Mouse (Mus musculus): Measurements from ENCODE around the gene Emilin2. TPM values are rescaled to one million over a fixed set of nuclear protein-coding genes. Genes with fewer than 3 reads are reported as not detected.

Gene Emilin2
- polyA plus RNA-seq (2014; fragmentation: Nextera tagmentation; extraction: Ambion mirVana): 10.9 and 13.3 TPM in 2 replicates

DNA sequence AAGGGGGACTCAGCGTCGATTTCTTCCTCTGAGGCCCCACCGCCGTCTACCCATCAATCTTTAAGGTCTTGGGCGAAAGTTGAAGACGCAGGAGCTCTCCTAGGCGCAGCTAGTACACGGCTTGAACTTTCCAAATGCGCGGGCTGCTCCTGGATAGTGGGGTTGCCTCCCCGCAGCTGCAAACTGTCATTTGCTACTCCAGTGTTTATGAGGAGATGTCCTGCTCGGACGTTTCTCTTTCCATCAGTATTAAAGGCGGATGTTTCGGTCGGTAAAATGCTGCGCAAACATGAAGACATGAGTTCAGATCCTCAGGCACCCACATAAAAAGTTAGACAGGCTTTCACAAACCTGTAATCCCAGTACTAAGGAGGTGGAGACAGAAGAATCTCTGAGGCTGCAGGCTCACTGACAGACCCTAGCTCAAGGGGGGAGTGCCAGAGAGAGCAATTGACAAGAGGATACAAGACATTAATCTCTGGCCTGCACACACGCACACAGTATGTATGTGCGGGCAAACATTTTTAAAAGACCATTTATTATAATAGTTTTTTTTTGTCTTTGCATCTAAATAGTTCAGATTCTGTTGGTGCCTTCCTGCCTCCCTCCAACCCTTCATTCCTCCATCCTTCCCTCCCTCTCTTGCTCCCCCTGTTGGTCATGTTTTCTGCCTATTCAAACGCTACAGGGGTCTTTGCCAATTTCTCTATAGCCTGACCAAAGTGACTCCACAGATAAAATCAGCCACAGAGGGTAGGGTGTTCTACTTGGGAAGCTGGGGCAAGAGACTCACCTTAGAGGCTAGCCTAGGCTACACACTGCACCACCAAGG is at the start of gene Emilin2:
Emilin2 (minus strand) TSS at position 639 of the 832 bp plus-strand sequence.
- WGBS: 7% methylated on average over 20 of the region's 20 CpGs
- H3K36me3 ChIP-seq (ENCODE audit: control insufficient read depth, insufficient read depth, low read length): no peaks in the 10 kb centered on the region
- H3K27me3 ChIP-seq (ENCODE audit: control insufficient read depth, insufficient read depth, low read length): peaks cover 5% of the 10 kb centered on the region; the same call in 1 of the 2 replicates
- ATAC-seq (ENCODE audit: insufficient read depth, low FRiP score, low TSS enrichment): no peak
- peak; percentile 31 for DNase-seq (ENCODE audit: low spot score)
- H3K4me2 ChIP-seq (ENCODE audit: low read depth): peak within 1 kb of the TSS; percentile 91
- H3K9ac ChIP-seq (ENCODE audit: low read length): peak within 1 kb of the TSS; percentile 63
- H3K4me1 ChIP-seq (ENCODE audit: control insufficient read depth, insufficient read depth, low read length): peaks cover 2% of the 10 kb centered on the region
- no peaks in the 10 kb centered on the region for H3K9me3 ChIP-seq (ENCODE audit: control insufficient read depth, low read length)
- peak within 1 kb of the TSS; percentile 55 for H3K4me3 ChIP-seq (ENCODE audit: low read depth, low read length)
- H3K27ac ChIP-seq (ENCODE audit: low read depth, low read length): no peak within 1 kb of the TSS

DNA sequence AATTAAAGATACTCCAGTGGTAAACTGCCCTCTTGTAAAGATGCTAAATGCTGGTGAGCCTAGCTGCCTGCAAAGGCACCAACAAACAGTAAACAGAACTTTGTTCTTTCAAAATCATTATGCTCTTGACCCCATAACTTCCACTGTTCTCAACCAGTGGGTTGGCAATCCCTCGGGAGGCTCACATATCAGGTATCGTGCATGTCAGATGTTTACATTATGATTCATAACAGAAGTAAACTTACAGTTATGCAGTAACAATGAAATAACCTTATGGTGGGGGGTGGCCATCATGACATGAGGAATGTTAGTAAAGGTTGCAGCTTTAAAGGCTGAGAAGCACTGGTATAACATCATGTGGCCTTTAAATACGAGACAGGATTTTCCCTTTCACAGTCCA is 43.7 kb upstream of the Emilin2 start:
- H3K9me3 ChIP-seq (ENCODE audit: control insufficient read depth, low read length): no peaks in the 10 kb centered on the region
- H3K27me3 ChIP-seq (ENCODE audit: control insufficient read depth, insufficient read depth, low read length): no peaks in the 10 kb centered on the region
- ATAC-seq (ENCODE audit: insufficient read depth, low FRiP score, low TSS enrichment) (no peak), DNase-seq (ENCODE audit: low spot score) (no peak)
- WGBS: 91% methylated on average over 3 of the region's 3 CpGs
- no peak overlapping the region for H3K27ac ChIP-seq (ENCODE audit: low read depth, low read length)
- no peak overlapping the region for H3K4me3 ChIP-seq (ENCODE audit: low read depth, low read length)
- no peak overlapping the region for H3K9ac ChIP-seq (ENCODE audit: low read length)
- H3K4me2 ChIP-seq (ENCODE audit: low read depth): no peak overlapping the region
- H3K4me1 ChIP-seq (ENCODE audit: control insufficient read depth, insufficient read depth, low read length): no peaks in the 10 kb centered on the region
- peaks cover 2% of the 10 kb centered on the region for H3K36me3 ChIP-seq (ENCODE audit: control insufficient read depth, insufficient read depth, low read length)

DNA sequence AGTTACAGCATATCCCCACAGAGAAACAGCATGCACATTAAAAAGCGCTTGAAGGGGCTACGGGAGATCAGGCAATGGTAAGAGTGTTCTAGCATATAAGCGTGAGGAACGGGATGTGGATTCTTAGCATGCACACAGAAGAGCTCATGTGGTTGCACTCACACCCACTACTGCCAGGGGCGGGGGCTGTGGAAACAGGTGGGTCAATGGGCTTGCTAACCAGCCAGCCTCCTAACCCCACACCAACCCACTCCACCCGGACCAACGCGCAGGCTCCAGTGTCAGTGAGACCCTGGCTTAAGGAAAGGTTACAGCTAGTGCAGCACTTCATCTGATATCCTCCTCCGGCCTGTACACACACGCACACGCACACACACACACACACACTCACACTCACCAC is 42.4 kb upstream of the Emilin2 start:
- WGBS: 96% methylated on average over 11 of the region's 11 CpGs
- H3K4me2 ChIP-seq (ENCODE audit: low read depth): no peak overlapping the region
- H3K27me3 ChIP-seq (ENCODE audit: control insufficient read depth, insufficient read depth, low read length): no peaks in the 10 kb centered on the region
- ATAC-seq (ENCODE audit: insufficient read depth, low FRiP score, low TSS enrichment): no peak
- no peak overlapping the region for H3K4me3 ChIP-seq (ENCODE audit: low read depth, low read length)
- no peaks in the 10 kb centered on the region for H3K9me3 ChIP-seq (ENCODE audit: control insufficient read depth, low read length)
- DNase-seq (ENCODE audit: low spot score): no peak
- H3K4me1 ChIP-seq (ENCODE audit: control insufficient read depth, insufficient read depth, low read length): no peaks in the 10 kb centered on the region
- H3K36me3 ChIP-seq (ENCODE audit: control insufficient read depth, insufficient read depth, low read length): peaks cover 3% of the 10 kb centered on the region
- H3K27ac ChIP-seq (ENCODE audit: low read depth, low read length): no peak overlapping the region
- no peak overlapping the region for H3K9ac ChIP-seq (ENCODE audit: low read length)

DNA sequence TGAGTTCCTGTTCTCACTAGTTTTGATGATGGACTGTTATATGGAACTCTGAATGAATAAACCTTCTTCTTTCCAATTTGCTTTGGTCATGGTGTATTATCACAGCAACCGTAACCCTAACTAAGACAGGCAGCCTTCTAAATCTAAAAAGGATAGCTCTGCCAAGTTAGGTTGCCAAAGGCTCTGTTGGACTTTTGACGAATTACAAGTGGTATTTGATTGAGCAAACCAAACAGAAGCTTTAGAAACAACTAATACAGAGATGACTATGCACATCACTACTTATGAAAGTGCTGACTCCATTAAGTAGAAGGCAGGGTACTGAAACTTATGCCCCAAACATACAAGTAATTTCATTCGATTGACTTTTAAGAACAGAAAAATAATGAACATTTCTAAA is 36.4 kb upstream of the Emilin2 start:
- Histone ChIP-seq H3K9me3 (ENCODE audit: control insufficient read depth, low read length) (no peaks in the 10 kb centered on the region), H3K27ac (ENCODE audit: low read depth, low read length) (no peak overlapping the region), H3K27me3 (ENCODE audit: control insufficient read depth, insufficient read depth, low read length) (no peaks in the 10 kb centered on the region), H3K9ac (ENCODE audit: low read length) (no peak overlapping the region), H3K36me3 (ENCODE audit: control insufficient read depth, insufficient read depth, low read length) (peaks cover 9% of the 10 kb centered on the region), H3K4me3 (ENCODE audit: low read depth, low read length) (no peak overlapping the region), H3K4me1 (ENCODE audit: control insufficient read depth, insufficient read depth, low read length) (no peaks in the 10 kb centered on the region), H3K4me2 (ENCODE audit: low read depth) (no peak overlapping the region)
- no peak for ATAC-seq (ENCODE audit: insufficient read depth, low FRiP score, low TSS enrichment)
- DNase-seq (ENCODE audit: low spot score): no peak
- 83% methylated on average over 3 of the region's 3 CpGs for WGBS

DNA sequence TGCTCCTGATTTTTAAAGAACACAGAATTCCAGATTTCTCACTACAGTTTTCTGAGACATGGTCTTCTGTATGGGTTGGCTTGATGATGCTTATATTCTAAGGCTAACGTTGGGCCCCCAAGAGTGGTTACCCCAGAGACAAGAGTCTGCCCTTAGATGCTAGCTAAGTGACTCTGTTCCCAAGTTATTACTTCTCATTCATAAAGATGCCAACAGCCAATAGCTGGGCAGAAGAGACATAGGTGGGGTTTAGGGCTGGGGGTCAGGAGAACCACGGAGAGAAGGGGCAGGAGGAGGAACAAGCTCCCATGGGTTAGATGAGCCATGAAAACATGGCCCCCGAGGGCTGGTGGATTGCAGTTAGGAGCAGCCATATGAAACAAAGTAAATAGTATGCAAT is 30.2 kb upstream of the Emilin2 start:
- H3K27ac ChIP-seq (ENCODE audit: low read depth, low read length): no peak overlapping the region
- ATAC-seq (ENCODE audit: insufficient read depth, low FRiP score, low TSS enrichment): no peak
- no peaks in the 10 kb centered on the region for H3K27me3 ChIP-seq (ENCODE audit: control insufficient read depth, insufficient read depth, low read length)
- WGBS: 89% methylated on average over 3 of the region's 3 CpGs
- H3K36me3 ChIP-seq (ENCODE audit: control insufficient read depth, insufficient read depth, low read length): peaks cover 3% of the 10 kb centered on the region
- no peak overlapping the region for H3K4me2 ChIP-seq (ENCODE audit: low read depth)
- no peak overlapping the region for H3K4me3 ChIP-seq (ENCODE audit: low read depth, low read length)
- H3K9me3 ChIP-seq (ENCODE audit: control insufficient read depth, low read length): no peaks in the 10 kb centered on the region
- no peak overlapping the region for H3K9ac ChIP-seq (ENCODE audit: low read length)
- no peaks in the 10 kb centered on the region for H3K4me1 ChIP-seq (ENCODE audit: control insufficient read depth, insufficient read depth, low read length)
- no peak for DNase-seq (ENCODE audit: low spot score)

DNA sequence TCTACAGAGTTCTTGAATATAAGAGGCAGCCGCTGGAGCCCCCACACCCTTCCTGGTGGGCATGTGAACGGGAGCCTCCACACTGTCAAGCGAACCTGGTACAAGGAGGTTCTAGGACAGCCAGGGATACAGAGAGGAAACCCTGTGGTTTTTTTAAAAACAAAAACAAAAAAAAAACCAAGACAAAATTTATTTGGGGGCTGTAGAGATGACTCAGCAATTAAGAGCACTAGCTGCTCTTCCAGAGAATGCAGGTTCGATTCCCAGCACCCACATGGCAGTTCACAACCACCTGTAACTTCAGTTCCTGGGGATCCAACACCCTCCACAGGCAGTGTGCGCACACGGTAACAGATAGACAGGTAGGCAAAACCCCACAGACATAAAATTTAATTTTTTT is 26.8 kb upstream of the Emilin2 start:
- no peaks in the 10 kb centered on the region for H3K27me3 ChIP-seq (ENCODE audit: control insufficient read depth, insufficient read depth, low read length)
- 92% methylated on average over 6 of the region's 6 CpGs for WGBS
- no peaks in the 10 kb centered on the region for H3K4me1 ChIP-seq (ENCODE audit: control insufficient read depth, insufficient read depth, low read length)
- H3K36me3 ChIP-seq (ENCODE audit: control insufficient read depth, insufficient read depth, low read length): no peaks in the 10 kb centered on the region; the same call in 1 of the 2 replicates
- H3K9ac ChIP-seq (ENCODE audit: low read length): no peak overlapping the region
- no peak for DNase-seq (ENCODE audit: low spot score)
- no peak overlapping the region for H3K4me3 ChIP-seq (ENCODE audit: low read depth, low read length)
- no peaks in the 10 kb centered on the region for H3K9me3 ChIP-seq (ENCODE audit: control insufficient read depth, low read length)
- H3K27ac ChIP-seq (ENCODE audit: low read depth, low read length): no peak overlapping the region
- H3K4me2 ChIP-seq (ENCODE audit: low read depth): no peak overlapping the region
- no peak for ATAC-seq (ENCODE audit: insufficient read depth, low FRiP score, low TSS enrichment)

DNA sequence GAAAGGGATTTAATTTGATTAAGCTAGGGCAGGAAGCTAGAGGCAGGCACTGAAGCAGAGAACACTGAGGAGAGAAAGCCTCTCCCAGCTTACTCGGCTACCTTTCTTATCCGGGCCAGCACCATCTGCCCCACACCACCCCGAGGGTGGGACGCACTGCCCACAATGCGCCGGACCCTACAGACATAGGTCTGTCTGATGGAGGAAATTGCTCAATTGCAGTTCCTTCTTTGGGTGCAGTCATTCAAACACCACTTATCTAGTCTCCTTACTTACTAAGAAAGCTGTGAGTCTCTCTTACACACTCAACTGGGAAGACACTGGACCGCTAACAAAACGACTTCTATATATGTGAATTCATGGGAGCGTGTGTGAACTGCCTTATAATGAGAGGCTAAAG is 25.8 kb upstream of the Emilin2 start:
- DNase-seq (ENCODE audit: low spot score) (no peak), ATAC-seq (ENCODE audit: insufficient read depth, low FRiP score, low TSS enrichment) (no peak)
- 91% methylated on average over 9 of the region's 9 CpGs for WGBS

DNA sequence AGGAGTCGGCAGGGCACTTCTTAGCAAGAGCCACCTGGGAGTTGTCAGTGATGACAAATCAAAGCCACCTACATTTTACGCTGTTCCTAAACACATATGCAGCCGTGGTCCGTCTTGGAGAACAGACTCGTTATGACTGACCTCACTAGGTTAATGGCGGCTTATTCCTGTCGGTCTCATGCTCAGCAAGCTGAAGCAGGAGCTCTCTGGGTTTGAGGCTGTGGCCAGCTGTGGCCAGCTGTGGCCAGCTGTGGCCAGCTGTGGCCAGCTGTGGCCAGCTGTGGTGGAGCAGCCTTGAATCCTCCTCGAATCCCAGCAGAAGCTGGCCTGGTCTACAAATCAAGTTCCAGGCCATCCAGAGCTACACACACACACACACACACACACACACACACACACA is 24.6 kb upstream of the Emilin2 start:
- Histone ChIP-seq H3K4me1 (ENCODE audit: control insufficient read depth, insufficient read depth, low read length) (no peaks in the 10 kb centered on the region), H3K36me3 (ENCODE audit: control insufficient read depth, insufficient read depth, low read length) (no peaks in the 10 kb centered on the region), H3K9ac (ENCODE audit: low read length) (no peak overlapping the region), H3K9me3 (ENCODE audit: control insufficient read depth, low read length) (no peaks in the 10 kb centered on the region), H3K27me3 (ENCODE audit: control insufficient read depth, insufficient read depth, low read length) (no peaks in the 10 kb centered on the region), H3K4me3 (ENCODE audit: low read depth, low read length) (no peak overlapping the region), H3K27ac (ENCODE audit: low read depth, low read length) (no peak overlapping the region), H3K4me2 (ENCODE audit: low read depth) (no peak overlapping the region)
- ATAC-seq (ENCODE audit: insufficient read depth, low FRiP score, low TSS enrichment) (no peak), DNase-seq (ENCODE audit: low spot score) (no peak)
- 84% methylated on average over 8 of the region's 8 CpGs for WGBS

More for the DNA sequence above, 25.8 kb upstream of the Emilin2 start:
- Histone ChIP-seq H3K36me3 (ENCODE audit: control insufficient read depth, insufficient read depth, low read length) (no peaks in the 10 kb centered on the region; the same call in 1 of the 2 replicates), H3K4me1 (ENCODE audit: control insufficient read depth, insufficient read depth, low read length) (no peaks in the 10 kb centered on the region), H3K9me3 (ENCODE audit: control insufficient read depth, low read length) (no peaks in the 10 kb centered on the region), H3K27ac (ENCODE audit: low read depth, low read length) (no peak overlapping the region), H3K4me3 (ENCODE audit: low read depth, low read length) (no peak overlapping the region), H3K9ac (ENCODE audit: low read length) (no peak overlapping the region), H3K27me3 (ENCODE audit: control insufficient read depth, insufficient read depth, low read length) (no peaks in the 10 kb centered on the region), H3K4me2 (ENCODE audit: low read depth) (no peak overlapping the region)

DNA sequence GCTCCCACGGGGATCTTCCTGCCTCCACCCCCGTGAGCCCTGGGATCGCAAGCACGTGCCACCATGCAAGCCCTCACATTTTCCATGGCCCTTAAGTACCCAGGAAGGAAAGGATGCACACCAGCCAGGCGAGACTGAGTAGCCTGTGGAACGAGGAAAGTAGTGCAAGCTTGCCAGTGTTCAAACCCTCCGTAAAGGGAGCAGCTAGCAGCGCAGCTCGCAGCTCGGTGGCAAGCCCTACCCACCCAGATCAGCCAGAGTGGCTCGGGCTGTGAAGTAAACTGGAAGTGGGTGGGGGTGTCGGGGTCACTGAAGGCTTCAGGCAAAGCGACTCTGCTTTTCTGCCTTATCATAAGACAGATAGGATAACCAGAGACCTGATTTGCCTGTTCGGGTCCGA is 20.5 kb upstream of the Emilin2 start:
- 79% methylated on average over 15 of the region's 15 CpGs for WGBS

More for the DNA sequence above, 20.5 kb upstream of the Emilin2 start:
- ATAC-seq (ENCODE audit: insufficient read depth, low FRiP score, low TSS enrichment) (no peak), DNase-seq (ENCODE audit: low spot score) (no peak)
- Histone ChIP-seq H3K4me2 (ENCODE audit: low read depth) (no peak overlapping the region), H3K4me1 (ENCODE audit: control insufficient read depth, insufficient read depth, low read length) (no peaks in the 10 kb centered on the region), H3K27ac (ENCODE audit: low read depth, low read length) (no peak overlapping the region), H3K27me3 (ENCODE audit: control insufficient read depth, insufficient read depth, low read length) (no peaks in the 10 kb centered on the region), H3K9ac (ENCODE audit: low read length) (no peak overlapping the region), H3K9me3 (ENCODE audit: control insufficient read depth, low read length) (no peaks in the 10 kb centered on the region), H3K4me3 (ENCODE audit: low read depth, low read length) (no peak overlapping the region), H3K36me3 (ENCODE audit: control insufficient read depth, insufficient read depth, low read length) (no peaks in the 10 kb centered on the region)
